Mouse (Mus musculus): ENCODE results near the gene Calcb. TPM values are rescaled to one million over a fixed set of nuclear protein-coding genes. Genes with fewer than 3 reads are reported as not detected.
A peak's percentile ranks its signal among the peaks of the same experiment; 100 is the strongest.
"Not testable (repeated sequence)": the region's sequence is repeated elsewhere in the genome, so short reads cannot be mapped to it uniquely, and the experiment has no call there.

Calcb gene
- polyA plus RNA-seq, 1 experiment from 2014 or later, result not detected

DNA sequence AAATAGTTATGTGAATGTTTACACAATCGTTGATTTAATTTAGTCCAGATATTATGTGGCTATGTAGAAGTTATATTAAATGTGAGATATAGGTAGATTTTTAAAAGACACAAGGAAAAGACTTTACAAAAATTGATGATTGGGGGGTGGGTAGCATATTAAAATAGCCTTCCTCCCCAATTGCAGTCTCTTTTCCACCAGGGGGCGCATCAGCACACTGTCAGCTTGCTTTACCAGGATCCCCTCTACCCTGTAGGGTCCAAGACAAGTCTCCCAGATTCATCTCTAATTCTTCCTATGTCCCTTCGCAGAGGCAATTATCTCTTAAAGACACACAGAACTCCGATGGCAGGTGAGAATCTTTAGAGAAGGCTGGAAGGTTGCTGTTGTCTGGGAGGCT is 13.3 kb downstream of the Calcb start:
- not testable (repeated sequence) for H3K27me3 ChIP-seq (replicated peaks); H3K4me3 ChIP-seq; H3K4me1 ChIP-seq (replicated peaks); ATAC-seq (ENCODE audit: insufficient number of reproducible peaks, low FRiP score); H3K9ac ChIP-seq; H3K36me3 ChIP-seq; H3K27ac ChIP-seq (ENCODE audit: poor library complexity, severe bottlenecking); H3K9me3 ChIP-seq (replicated peaks); H3K4me2 ChIP-seq
- 32% methylated on average over 4 of the region's 4 CpGs for WGBS

DNA sequence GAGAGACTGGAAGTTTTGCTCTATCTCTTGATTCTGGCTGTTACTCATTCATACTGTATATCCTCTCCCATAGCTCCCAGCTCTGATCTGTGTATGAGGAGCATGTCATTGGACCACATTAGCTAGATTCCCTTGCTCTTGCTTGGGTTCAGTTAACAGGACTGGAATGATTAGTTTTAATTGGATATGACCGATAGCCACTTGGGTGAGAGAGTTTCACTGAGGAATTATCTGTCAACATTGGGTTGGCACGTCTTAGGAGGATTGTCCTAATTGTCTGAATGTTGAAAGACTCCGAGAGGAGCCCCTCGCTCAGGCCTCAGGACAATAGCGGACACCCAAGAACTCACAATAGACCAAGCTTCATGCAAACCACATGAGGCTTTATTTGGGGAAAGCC is 17.8 kb downstream of the Calcb start:
- 80% methylated on average over 5 of the region's 5 CpGs for WGBS
- Histone ChIP-seq H3K9me3 (replicated peaks) (no peaks in the 10 kb centered on the region), H3K4me1 (replicated peaks) (no peaks in the 10 kb centered on the region)

GRCm38 (mm10) chr7:114738166-114738565 is 19.7 kb downstream of the Calcb start:
- no peak overlapping the region for H3K4me3 ChIP-seq
- H3K4me1 ChIP-seq (replicated peaks), result no peaks in the 10 kb centered on the region
- H3K27me3 ChIP-seq (replicated peaks), result 0 out of 2 replicates have a peak, but pooled peaks cover 4% of the 10 kb centered on the region
- no peak overlapping the region for H3K27ac ChIP-seq (ENCODE audit: poor library complexity, severe bottlenecking)
- H3K4me2 ChIP-seq, result no peak overlapping the region
- no peak for ATAC-seq (ENCODE audit: insufficient number of reproducible peaks, low FRiP score)
- H3K9ac ChIP-seq, result no peak overlapping the region
- H3K36me3 ChIP-seq, result no peaks in the 10 kb centered on the region
- H3K9me3 ChIP-seq (replicated peaks), result no peaks in the 10 kb centered on the region

More for the DNA sequence above, 17.8 kb downstream of the Calcb start:
- ATAC-seq (ENCODE audit: insufficient number of reproducible peaks, low FRiP score), result no peak
- Histone ChIP-seq H3K36me3 (no peaks in the 10 kb centered on the region), H3K27ac (ENCODE audit: poor library complexity, severe bottlenecking) (no peak overlapping the region), H3K4me3 (no peak overlapping the region), H3K4me2 (no peak overlapping the region), H3K9ac (no peak overlapping the region), H3K27me3 (replicated peaks) (0 out of 2 replicates have a peak, but pooled peaks cover 4% of the 10 kb centered on the region)

- Histone ChIP-seq H3K4me2 (no peak overlapping the region), H3K4me1 (replicated peaks) (peaks cover 8% of the 10 kb centered on the region), H3K4me3 (no peak overlapping the region), H3K9ac (no peak overlapping the region), H3K27me3 (replicated peaks) (0 out of 2 replicates have a peak, but pooled peaks cover 12% of the 10 kb centered on the region), H3K9me3 (replicated peaks) (no peaks in the 10 kb centered on the region), H3K36me3 (no peaks in the 10 kb centered on the region), H3K27ac (ENCODE audit: poor library complexity, severe bottlenecking) (no peak overlapping the region)
- ATAC-seq (ENCODE audit: insufficient number of reproducible peaks, low FRiP score), result no peak
- WGBS, result 51% methylated on average over 6 of the region's 6 CpGs
Measured at GRCm38 (mm10) chr7:114740360-114741165, 22.1 kb downstream of the Calcb start.

- no peak for ATAC-seq (ENCODE audit: insufficient number of reproducible peaks, low FRiP score)
- H3K9ac ChIP-seq, result no peak within 1 kb of the TSS
Measured at GRCm38 (mm10) chr7:114743022-114743780, 24.8 kb downstream of the Calcb start, which contains the start of gene Insc. Gene Insc (plus strand): TSS chr7:114743694.

GRCm38 (mm10) chr7:114744639-114745245 is 26.3 kb downstream of the Calcb start:
- no peaks in the 10 kb centered on the region for H3K9me3 ChIP-seq (replicated peaks)
- peaks cover 8% of the 10 kb centered on the region for H3K4me1 ChIP-seq (replicated peaks)
- no peak for ATAC-seq (ENCODE audit: insufficient number of reproducible peaks, low FRiP score)
- no peak overlapping the region for H3K4me3 ChIP-seq
- peaks cover 20% of the 10 kb centered on the region; the same call in 1 of the 2 replicates for H3K27me3 ChIP-seq (replicated peaks)
- H3K27ac ChIP-seq (ENCODE audit: poor library complexity, severe bottlenecking), result no peak overlapping the region
- no peaks in the 10 kb centered on the region for H3K36me3 ChIP-seq
- no peak overlapping the region for H3K9ac ChIP-seq
- H3K4me2 ChIP-seq, result peak overlapping the region; percentile 83; the same call in 1 of the 2 replicates
- 49% methylated on average over 3 of the region's 3 CpGs for WGBS

More at GRCm38 (mm10) chr7:114743022-114743780, 24.8 kb downstream of the Calcb start, which contains the start of gene Insc:
- no peak within 1 kb of the TSS for H3K4me3 ChIP-seq
- no peak within 1 kb of the TSS for H3K27ac ChIP-seq (ENCODE audit: poor library complexity, severe bottlenecking)
- H3K9me3 ChIP-seq (replicated peaks), result no peaks in the 10 kb centered on the region
- H3K4me2 ChIP-seq, result no peak within 1 kb of the TSS
- peaks cover 23% of the 10 kb centered on the region; the same call in 1 of the 2 replicates for H3K27me3 ChIP-seq (replicated peaks)
- peaks cover 8% of the 10 kb centered on the region for H3K4me1 ChIP-seq (replicated peaks)
- H3K36me3 ChIP-seq, result no peaks in the 10 kb centered on the region
- WGBS, result 65% methylated on average over 5 of the region's 5 CpGs

DNA sequence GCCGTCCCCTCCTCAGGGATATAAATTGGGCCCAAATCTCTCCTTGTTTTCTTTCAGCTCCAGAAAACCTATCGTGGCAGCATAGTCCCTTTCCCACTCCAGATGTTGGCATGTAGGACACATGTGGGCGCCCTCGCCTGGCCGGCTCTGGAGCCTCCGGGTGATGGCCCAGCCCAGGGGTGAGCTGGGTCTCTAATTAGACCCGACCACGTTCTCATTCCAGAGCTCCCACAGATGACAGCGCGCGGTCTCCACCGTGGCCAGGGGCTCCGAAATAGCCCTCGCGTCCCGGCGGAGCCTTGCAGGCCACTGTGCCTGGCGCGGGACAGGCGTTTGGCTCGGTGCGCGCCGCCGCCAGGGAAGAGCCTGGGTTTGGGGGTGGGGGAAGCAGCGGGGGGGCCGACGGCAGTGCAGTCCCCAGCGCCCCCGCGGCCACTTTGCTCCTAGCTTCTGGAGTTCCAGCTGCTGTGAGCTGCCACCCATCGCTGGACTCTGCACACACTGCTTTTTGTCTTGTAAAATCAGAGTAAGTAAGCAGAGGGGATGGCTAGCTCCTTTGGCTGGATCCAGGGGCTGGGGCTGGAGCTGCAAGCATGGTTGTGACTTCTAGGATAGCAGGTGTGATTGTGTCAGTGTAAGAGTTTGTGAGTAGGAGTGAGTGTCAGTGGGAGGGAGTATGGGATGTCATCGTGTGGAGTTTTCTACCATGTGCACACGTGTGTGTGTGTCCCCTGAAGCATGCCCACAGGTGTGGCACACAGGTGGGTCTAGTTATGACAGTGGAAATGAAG is 27.2 kb downstream of the Calcb start:
- Histone ChIP-seq H3K36me3 (no peaks in the 10 kb centered on the region), H3K4me2 (peak overlapping the region; percentile 83), H3K4me1 (replicated peaks) (peaks cover 8% of the 10 kb centered on the region), H3K4me3 (peak overlapping the region; percentile 44), H3K27me3 (replicated peaks) (peaks cover 20% of the 10 kb centered on the region; the same call in 1 of the 2 replicates), H3K9me3 (replicated peaks) (no peaks in the 10 kb centered on the region), H3K9ac (peak overlapping the region; percentile 45), H3K27ac (ENCODE audit: poor library complexity, severe bottlenecking) (no peak overlapping the region)
- ATAC-seq (ENCODE audit: insufficient number of reproducible peaks, low FRiP score), result peak; percentile 64; the same call in 1 of the 2 replicates
- 5% methylated on average over 34 of the region's 34 CpGs for WGBS

GRCm38 (mm10) chr7:114747596-114747995 is 29.2 kb downstream of the Calcb start:
- Histone ChIP-seq H3K4me2 (no peak overlapping the region), H3K9me3 (replicated peaks) (no peaks in the 10 kb centered on the region), H3K9ac (no peak overlapping the region), H3K4me1 (replicated peaks) (peaks cover 8% of the 10 kb centered on the region), H3K36me3 (no peaks in the 10 kb centered on the region), H3K27ac (ENCODE audit: poor library complexity, severe bottlenecking) (no peak overlapping the region), H3K4me3 (no peak overlapping the region), H3K27me3 (replicated peaks) (peaks cover 20% of the 10 kb centered on the region; the same call in 1 of the 2 replicates)
- 62% methylated on average over 3 of the region's 3 CpGs for WGBS
- no peak for ATAC-seq (ENCODE audit: insufficient number of reproducible peaks, low FRiP score)

GRCm38 (mm10) chr7:114748239-114748638 is 29.8 kb downstream of the Calcb start:
- H3K36me3 ChIP-seq, result no peaks in the 10 kb centered on the region
- H3K4me1 ChIP-seq (replicated peaks), result peaks cover 8% of the 10 kb centered on the region
- peaks cover 20% of the 10 kb centered on the region; the same call in 1 of the 2 replicates for H3K27me3 ChIP-seq (replicated peaks)
- no peak overlapping the region for H3K27ac ChIP-seq (ENCODE audit: poor library complexity, severe bottlenecking)
- no peak overlapping the region for H3K4me3 ChIP-seq
- no peak for ATAC-seq (ENCODE audit: insufficient number of reproducible peaks, low FRiP score)
- no peak overlapping the region for H3K4me2 ChIP-seq
- WGBS, result 66% methylated on average over 4 of the region's 4 CpGs
- H3K9me3 ChIP-seq (replicated peaks), result no peaks in the 10 kb centered on the region
- H3K9ac ChIP-seq, result no peak overlapping the region

DNA sequence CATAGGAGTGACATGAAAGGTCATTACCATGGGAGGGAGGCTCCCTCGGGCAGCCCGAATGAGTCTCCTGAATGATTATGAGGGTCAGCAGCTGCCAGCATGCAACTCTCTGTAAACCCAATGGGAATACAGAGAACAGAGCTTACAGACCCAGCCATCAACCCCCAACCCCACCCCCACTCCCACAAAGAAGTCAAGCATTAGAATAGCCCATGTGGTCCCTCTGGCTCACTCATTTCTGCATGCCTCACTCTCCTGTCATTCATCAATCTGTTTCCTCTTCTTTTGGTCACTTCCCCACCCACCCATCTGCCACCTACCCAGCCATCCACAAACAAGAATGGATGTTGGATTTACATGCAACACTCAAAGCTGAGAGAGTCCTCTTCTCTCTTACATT is 35.0 kb downstream of the Calcb start:
- 79% methylated on average over 2 of the region's 2 CpGs for WGBS
- Histone ChIP-seq H3K4me3 (no peak overlapping the region), H3K9ac (no peak overlapping the region), H3K27me3 (replicated peaks) (no peaks in the 10 kb centered on the region), H3K4me2 (no peak overlapping the region), H3K9me3 (replicated peaks) (no peaks in the 10 kb centered on the region), H3K4me1 (replicated peaks) (no peaks in the 10 kb centered on the region), H3K27ac (ENCODE audit: poor library complexity, severe bottlenecking) (no peak overlapping the region), H3K36me3 (no peaks in the 10 kb centered on the region)
- no peak for ATAC-seq (ENCODE audit: insufficient number of reproducible peaks, low FRiP score)

All from heart, embryonic 12.5 days (tissue).